In genomic region chr9:44740663-44741192, GRCm38 (mm10) we compare ENCODE assay signal across 23 mouse cellular contexts. TPM values are rescaled to one million over a fixed set of nuclear protein-coding genes. Genes with fewer than 3 reads are reported as not detected.
DNase-seq lines count a peak whose midpoint lies in the region; ATAC-seq and TF ChIP-seq lines count a peak whose summit lies in the region.
"Had no signal": no experiment of that assay in that cellular context is flagged by ENCODE, and none has a peak within 500 bp of the region (broad histone marks: within the 10 kb centered on the region; RNA-seq: fewer than 3 reads in every experiment).

No protein-coding gene starts in this region.

- TF ChIP-seq POLR2A in CH12.LX (IDR thresholded peaks at IDR 0.05; ENCODE audit: low read depth, low read length): 0 out of 2 replicates have a peak, but pooled peaks have one; percentile 12

- no peaks in the 10 kb centered on the region for H3K79me2 ChIP-seq in CH12.LX (replicated peaks; ENCODE audit: control insufficient read depth, extremely low read depth, insufficient read depth, poor library complexity, severe bottlenecking)

- 0 out of 2 replicates have a peak, but pooled peaks have one; percentile 4 for TF ChIP-seq CTCF in hindbrain, postnatal 0 days (IDR thresholded peaks at IDR 0.05; ENCODE audit: low read depth)
- peak; percentile 41 for TF ChIP-seq CTCF in lung, postnatal 0 days (IDR thresholded peaks at IDR 0.05)
- TF ChIP-seq CTCF in CH12.LX (conservative IDR thresholded peaks at IDR 0.05 in 1 of 2, IDR thresholded peaks at IDR 0.05 in 1 of 2; ENCODE audit: low read depth in 2 of 2, low read length in 2 of 2): peak in 1 of 2 experiments; percentile 51; a peak in 2 of 4 replicates
- no peak; the same call in none of the 2 replicates for TF ChIP-seq CTCF in left cerebral cortex, adult 2 months (IDR thresholded peaks at IDR 0.05)

- DNase-seq in hindbrain, postnatal 0 days (ENCODE audit: low spot score): no peak
- DNase-seq in hindbrain, embryonic 10.5 days (ENCODE audit: low spot score): no peak
- DNase-seq in lung, postnatal 0 days (ENCODE audit: low spot score): no peak
- DNase-seq in lung, postnatal 14 days: no peak
- no peak for DNase-seq in CH12.LX (ENCODE audit: extremely low read depth)
- DNase-seq in thymus, postnatal 10 days (ENCODE audit: low spot score in 2 of 2): no peak
- DNase-seq in left cerebral cortex, adult 2 months (ENCODE audit: extremely low spot score in 1 of 2, low spot score in 2 of 2): no peak
- DNase-seq: adrenal gland, postnatal 36 days; cerebellum, adult 2 months; kidney, adult 11 months; kidney, postnatal 14 days; thymus, adult 18-20 months had no signal

- WGBS in hindbrain, postnatal 0 days: 88% methylated on average over 1 of the region's 1 CpGs
- WGBS in hindbrain, embryonic 10.5 days: 87% methylated on average over 1 of the region's 1 CpGs
- 79% methylated on average over 1 of the region's 1 CpGs for WGBS in lung, postnatal 0 days

- in situ Hi-C loops in CH12.LX (cut with MboI; ENCODE audit: low pct_ligation_motif_present, low pct_unique_long_range_greater_than_20kb, low sequenced_read_pairs): no loop called here

- no peak overlapping the region for H3K27ac ChIP-seq in hindbrain, postnatal 0 days
- no peak overlapping the region for H3K27ac ChIP-seq in hindbrain, embryonic 10.5 days
- no peak overlapping the region for H3K27ac ChIP-seq in lung, postnatal 0 days (ENCODE audit: low read length)
- no peak overlapping the region for H3K27ac ChIP-seq in CH12.LX (ENCODE audit: insufficient read depth, low read depth)
- H3K27ac ChIP-seq in left cerebral cortex, adult 2 months: no peak overlapping the region
- H3K27ac ChIP-seq: embryonic facial prominence, embryonic 12.5 days; heart, embryonic 15.5 days; hindbrain, embryonic 13.5 days; limb, embryonic 15.5 days; midbrain, embryonic 10.5 days had no signal

- no peak overlapping the region for H3K4me3 ChIP-seq in hindbrain, postnatal 0 days (ENCODE audit: low read length)
- H3K4me3 ChIP-seq in hindbrain, embryonic 10.5 days: no peak overlapping the region
- no peak overlapping the region for H3K4me3 ChIP-seq in lung, postnatal 0 days (ENCODE audit: low read depth, low read length)
- no peak overlapping the region for H3K4me3 ChIP-seq in CH12.LX (replicated peaks in 1 of 3; ENCODE audit: low read depth in 2 of 3, low read length in 2 of 3, poor library complexity in 1 of 3)
- H3K4me3 ChIP-seq in left cerebral cortex, adult 2 months: no peak overlapping the region
- H3K4me3 ChIP-seq: embryonic facial prominence, embryonic 12.5 days; heart, embryonic 15.5 days; hindbrain, embryonic 13.5 days; limb, embryonic 15.5 days; midbrain, embryonic 10.5 days; myocyte had no signal

- no peak for ATAC-seq in hindbrain, postnatal 0 days
- ATAC-seq in lung, postnatal 0 days: no peak
- ATAC-seq in megakaryocyte progenitor cell, adult 5-6 weeks (replicated peaks; ENCODE audit: poor library complexity): peak; percentile 61; the same call in 1 of the 2 replicates
- ATAC-seq: activated CD4-positive, CD25-positive, alpha-beta regulatory T cell, adult 4 months; forebrain, embryonic 16.5 days had no signal

- no peaks in the 10 kb centered on the region for H3K4me1 ChIP-seq in hindbrain, postnatal 0 days (ENCODE audit: insufficient read depth, low read length)
- H3K4me1 ChIP-seq in hindbrain, embryonic 10.5 days (replicated peaks): peaks cover 15% of the 10 kb centered on the region
- H3K4me1 ChIP-seq in lung, postnatal 0 days (ENCODE audit: insufficient read depth, low read depth, low read length): no peaks in the 10 kb centered on the region; the same call in 1 of the 2 replicates
- peaks cover 2 to 20% of the 10 kb centered on the region in 2 experiments; a peak in 2 of 4 replicates for H3K4me1 ChIP-seq in CH12.LX (ENCODE audit: control insufficient read depth in 1 of 2, insufficient read depth in 2 of 2)
- H3K4me1 ChIP-seq: hindbrain, embryonic 13.5 days had no signal

- intact Hi-C loops in left cerebral cortex, adult 2 months (cut with DNase I): no loop called here

- no peak overlapping the region for H3K4me2 ChIP-seq in hindbrain, postnatal 0 days (ENCODE audit: low read depth, low read length)
- no peak overlapping the region for H3K4me2 ChIP-seq in lung, postnatal 0 days (replicated peaks; ENCODE audit: low read depth, low read length)
- H3K4me2 ChIP-seq in CH12.LX (ENCODE audit: insufficient read depth, low read depth, poor library complexity, severe bottlenecking): no peak overlapping the region
- H3K4me2 ChIP-seq: embryonic facial prominence, embryonic 12.5 days; heart, embryonic 15.5 days; hindbrain, embryonic 13.5 days; limb, embryonic 15.5 days had no signal

- TF ChIP-seq RAD21 in CH12.LX (IDR thresholded peaks at IDR 0.05; ENCODE audit: low read depth, low read length): peak; percentile 28

- TF ChIP-seq EP300 in lung, postnatal 0 days (IDR thresholded peaks at IDR 0.05): no peak
- TF ChIP-seq EP300 in CH12.LX (IDR thresholded peaks at IDR 0.05; ENCODE audit: low read length): no peak

- no peaks in the 10 kb centered on the region for H3K9me3 ChIP-seq in hindbrain, postnatal 0 days (ENCODE audit: low read length)
- no peaks in the 10 kb centered on the region for H3K9me3 ChIP-seq in hindbrain, embryonic 10.5 days
- H3K9me3 ChIP-seq in lung, postnatal 0 days (ENCODE audit: low read length): 0 out of 2 replicates have a peak, but pooled peaks cover 5% of the 10 kb centered on the region
- peaks cover 3% of the 10 kb centered on the region for H3K9me3 ChIP-seq in CH12.LX (replicated peaks; ENCODE audit: low read length)
- H3K9me3 ChIP-seq: embryonic facial prominence, embryonic 12.5 days; heart, embryonic 15.5 days; hindbrain, embryonic 13.5 days; limb, embryonic 15.5 days; midbrain, embryonic 10.5 days had no signal

- no peak overlapping the region for H3K9ac ChIP-seq in hindbrain, postnatal 0 days (replicated peaks; ENCODE audit: low read length)
- H3K9ac ChIP-seq in lung, postnatal 0 days (replicated peaks; ENCODE audit: low read depth): no peak overlapping the region
- no peak overlapping the region for H3K9ac ChIP-seq in CH12.LX (ENCODE audit: insufficient read depth, low read depth)
- H3K9ac ChIP-seq: embryonic facial prominence, embryonic 12.5 days; heart, embryonic 15.5 days; hindbrain, embryonic 13.5 days; limb, embryonic 15.5 days had no signal

- dilution Hi-C loops in CH12.LX (cut with MboI; ENCODE audit: extremely low pct_ligation_motif_present, extremely low pct_unique_long_range_greater_than_20kb, low sequenced_read_pairs): no loop called here

- no peaks in the 10 kb centered on the region for H3K27me3 ChIP-seq in hindbrain, postnatal 0 days (ENCODE audit: insufficient read depth, low read length)
- H3K27me3 ChIP-seq in hindbrain, embryonic 10.5 days (ENCODE audit: insufficient read depth, poor library complexity, severe bottlenecking): peaks cover 8% of the 10 kb centered on the region; the same call in 1 of the 2 replicates
- H3K27me3 ChIP-seq in lung, postnatal 0 days (replicated peaks; ENCODE audit: insufficient read depth, low read length): no peaks in the 10 kb centered on the region
- peaks cover 16% of the 10 kb centered on the region for H3K27me3 ChIP-seq in CH12.LX (replicated peaks)
- H3K27me3 ChIP-seq: embryonic facial prominence, embryonic 12.5 days; limb, embryonic 15.5 days had no signal

- peaks cover 22% of the 10 kb centered on the region for H3K36me3 ChIP-seq in hindbrain, postnatal 0 days (ENCODE audit: insufficient read depth, low read length)
- peaks cover 52% of the 10 kb centered on the region for H3K36me3 ChIP-seq in hindbrain, embryonic 10.5 days
- peaks cover 14% of the 10 kb centered on the region; the same call in 1 of the 2 replicates for H3K36me3 ChIP-seq in lung, postnatal 0 days (ENCODE audit: insufficient read depth, low read length)
- H3K36me3 ChIP-seq in CH12.LX (replicated peaks in 1 of 2; ENCODE audit: control insufficient read depth in 1 of 2, insufficient read depth in 1 of 2, low read length in 1 of 2): peaks cover 34 to 36% of the 10 kb centered on the region in 2 experiments

RNA-seq across cellular contexts. Expression of gene Phldb1, which starts 5.7 kb away (rescaled TPM):
- total RNA-seq in hindbrain, postnatal 0 days (2014; rRNA removed): 114 and 152 TPM in 2 replicates
- 31.9 and 35.3 TPM in 2 replicates for polyA plus RNA-seq in hindbrain, postnatal 0 days (2015; fragmentation: Nextera tagmentation; extraction: Ambion mirVana)
- 45.4 and 49.5 TPM in 2 replicates for polyA plus RNA-seq in hindbrain, embryonic 10.5 days (2016; fragmentation: Nextera tagmentation; extraction: Ambion mirVana)
- polyA plus RNA-seq in lung, postnatal 0 days (2015; fragmentation: Nextera tagmentation; extraction: Ambion mirVana): 21.3 and 21.8 TPM in 2 replicates
- total RNA-seq in CH12.LX (2012; rRNA removed) (10.1 and 14.6 TPM in 2 replicates), CH12.LX (2014; rRNA removed) (7.9 and 9.7 TPM in 2 replicates)
- 15.1 and 18.3 TPM in 2 replicates for polyA plus RNA-seq in CH12.LX (2012; ENCODE audit: insufficient read length, low read depth)
- 0.64 and 1.4 TPM in 2 replicates for total RNA-seq in megakaryocyte progenitor cell, adult 5-6 weeks (2015)
- 2.7 and 5.7 TPM in 2 replicates for total RNA-seq in megakaryocyte progenitor cell, adult 5-6 weeks (2017)
- 10 to 100 TPM; 62.0 to 75.6 TPM for total RNA-seq in left cerebral cortex, adult 2 months (2021)
- total RNA-seq: neutrophil, adult 5-6 weeks had no signal

RNA-seq across cellular contexts. Expression of gene Arcn1, which starts 26.9 kb away (rescaled TPM):
- total RNA-seq in hindbrain, postnatal 0 days (2014; rRNA removed): 77.1 and 88.4 TPM in 2 replicates
- 102 and 109 TPM in 2 replicates for polyA plus RNA-seq in hindbrain, postnatal 0 days (2015; fragmentation: Nextera tagmentation; extraction: Ambion mirVana)
- polyA plus RNA-seq in hindbrain, embryonic 10.5 days (2016; fragmentation: Nextera tagmentation; extraction: Ambion mirVana): 154 and 170 TPM in 2 replicates
- polyA plus RNA-seq in lung, postnatal 0 days (2015; fragmentation: Nextera tagmentation; extraction: Ambion mirVana): 92.3 and 104 TPM in 2 replicates
- 79.4 and 95.2 TPM in 2 replicates for total RNA-seq in CH12.LX (2012; rRNA removed)
- total RNA-seq in CH12.LX (2014; rRNA removed): 145 and 150 TPM in 2 replicates
- polyA plus RNA-seq in CH12.LX (2012; ENCODE audit: insufficient read length, low read depth): 127 and 146 TPM in 2 replicates
- total RNA-seq in megakaryocyte progenitor cell, adult 5-6 weeks (2015): 169 and 181 TPM in 2 replicates
- 163 and 188 TPM in 2 replicates for total RNA-seq in megakaryocyte progenitor cell, adult 5-6 weeks (2017)
- 100 to 1,000 TPM in 1 of 2 experiments, 10 to 100 TPM in 1; 78.3 to 102 TPM for total RNA-seq in left cerebral cortex, adult 2 months (2021)

RNA-seq across cellular contexts. Expression of gene Ift46, which starts 27.0 kb away (rescaled TPM):
- 56.0 and 61.6 TPM in 2 replicates for total RNA-seq in hindbrain, postnatal 0 days (2014; rRNA removed)
- 142 and 144 TPM in 2 replicates for polyA plus RNA-seq in hindbrain, postnatal 0 days (2015; fragmentation: Nextera tagmentation; extraction: Ambion mirVana)
- 124 and 152 TPM in 2 replicates for polyA plus RNA-seq in hindbrain, embryonic 10.5 days (2016; fragmentation: Nextera tagmentation; extraction: Ambion mirVana)
- 81.4 and 91.7 TPM in 2 replicates for polyA plus RNA-seq in lung, postnatal 0 days (2015; fragmentation: Nextera tagmentation; extraction: Ambion mirVana)
- 49.8 and 51.4 TPM in 2 replicates for total RNA-seq in CH12.LX (2012; rRNA removed)
- 57.7 and 60.7 TPM in 2 replicates for total RNA-seq in CH12.LX (2014; rRNA removed)
- 77.7 and 80.0 TPM in 2 replicates for polyA plus RNA-seq in CH12.LX (2012; ENCODE audit: insufficient read length, low read depth)
- 33.3 and 34.0 TPM in 2 replicates for total RNA-seq in megakaryocyte progenitor cell, adult 5-6 weeks (2015)
- 25.9 and 38.9 TPM in 2 replicates for total RNA-seq in megakaryocyte progenitor cell, adult 5-6 weeks (2017)
- total RNA-seq in left cerebral cortex, adult 2 months (2021): 10 to 100 TPM; 60.7 to 67.5 TPM

RNA-seq across cellular contexts. Expression of gene Tmem25, which starts 58.4 kb away (rescaled TPM):
- 26.3 and 41.3 TPM in 2 replicates for total RNA-seq in hindbrain, postnatal 0 days (2014; rRNA removed)
- polyA plus RNA-seq in hindbrain, postnatal 0 days (2015; fragmentation: Nextera tagmentation; extraction: Ambion mirVana): 28.9 and 31.9 TPM in 2 replicates
- polyA plus RNA-seq in hindbrain, embryonic 10.5 days (2016; fragmentation: Nextera tagmentation; extraction: Ambion mirVana): 2.6 and 3.2 TPM in 2 replicates
- 0.91 and 1.0 TPM in 2 replicates for polyA plus RNA-seq in lung, postnatal 0 days (2015; fragmentation: Nextera tagmentation; extraction: Ambion mirVana)
- 0.25 TPM in 2 replicates for total RNA-seq in CH12.LX (2012; rRNA removed)
- 0.16 and 0.28 TPM in 2 replicates for total RNA-seq in CH12.LX (2014; rRNA removed)
- polyA plus RNA-seq in CH12.LX (2012; ENCODE audit: insufficient read length, low read depth): 0.44 and 1.5 TPM in 2 replicates
- 0.10 and 0.32 TPM in 2 replicates for total RNA-seq in megakaryocyte progenitor cell, adult 5-6 weeks (2015)
- not detected in 2 replicates for total RNA-seq in megakaryocyte progenitor cell, adult 5-6 weeks (2017)
- total RNA-seq in left cerebral cortex, adult 2 months (2021): 10 to 100 TPM; 54.4 to 62.8 TPM
- total RNA-seq: granulocyte monocyte progenitor cell, adult 5-6 weeks; neutrophil, adult 5-6 weeks had no signal
